Mouse (Mus musculus) left cerebral cortex, adult 8-10 months (tissue): ENCODE data around the gene Mnat1. TPM values are rescaled to one million over a fixed set of nuclear protein-coding genes. Genes with fewer than 3 reads are reported as not detected.

Experiments
- DNase-seq, 2 experiments: peaks; one replicate each; pipeline ENCODE4 v3.0.0; 2022; ENCODE audit warnings: low spot score in 2 of 2
- total RNA-seq, 4 experiments: library from RNA; stranded (reverse); gene quantifications; 2 replicates each; pipeline ENCODE4 v1.2.4; 2022

The Mnat1 gene
- total RNA-seq, 4 experiments from 2014 or later: 22.6 to 26.4 (median 23.5) TPM

DNA sequence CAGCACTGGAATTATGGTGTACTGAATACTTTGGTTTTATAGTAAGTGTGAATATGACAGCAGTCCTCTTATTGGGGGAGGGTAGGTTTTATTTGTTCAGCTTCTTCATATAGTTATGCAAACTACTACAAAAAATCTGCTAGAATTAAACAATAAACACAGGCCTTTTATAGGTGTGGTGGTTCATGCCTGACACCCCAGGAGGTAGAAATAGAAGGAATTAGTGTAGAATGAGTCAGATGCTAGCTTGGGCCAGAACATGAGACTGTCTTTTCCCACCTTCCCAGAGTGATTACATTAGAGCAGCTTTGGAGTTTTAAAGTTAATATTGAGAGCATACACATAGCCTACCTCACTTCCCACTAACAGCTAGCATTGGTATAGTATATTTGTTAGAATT lies 106.7 kb downstream of the Mnat1 start:
- DNase-seq: no peak

GRCm38 (mm10) chr12:73231552-73231951 lies 108.0 kb downstream of the Mnat1 start:
- DNase-seq: no peak

DNA sequence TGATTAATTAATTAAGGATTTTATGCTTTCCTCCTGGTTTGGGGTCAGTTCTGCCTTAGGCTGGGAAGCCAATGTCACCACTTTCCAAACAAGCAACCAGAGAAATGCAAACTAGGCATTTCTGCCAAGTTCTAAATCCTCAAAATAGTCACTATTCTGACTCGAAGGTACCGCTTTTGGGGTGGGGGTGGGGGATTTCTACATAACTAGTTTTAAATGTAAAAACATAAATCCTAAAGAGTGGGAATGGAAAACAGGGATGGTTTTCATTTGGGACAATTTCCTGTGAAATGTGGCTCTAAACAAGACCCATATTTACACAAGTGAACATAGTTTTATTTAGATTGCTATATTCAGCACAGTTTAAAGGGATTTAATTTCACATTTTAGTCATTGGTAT lies 109.1 kb downstream of the Mnat1 start:
- no peak for DNase-seq

- peak; percentile 14 to 65 for DNase-seq
These were observed 118.4 kb downstream of the Mnat1 start for GRCm38 (mm10) chr12:73241960-73242359.

DNA sequence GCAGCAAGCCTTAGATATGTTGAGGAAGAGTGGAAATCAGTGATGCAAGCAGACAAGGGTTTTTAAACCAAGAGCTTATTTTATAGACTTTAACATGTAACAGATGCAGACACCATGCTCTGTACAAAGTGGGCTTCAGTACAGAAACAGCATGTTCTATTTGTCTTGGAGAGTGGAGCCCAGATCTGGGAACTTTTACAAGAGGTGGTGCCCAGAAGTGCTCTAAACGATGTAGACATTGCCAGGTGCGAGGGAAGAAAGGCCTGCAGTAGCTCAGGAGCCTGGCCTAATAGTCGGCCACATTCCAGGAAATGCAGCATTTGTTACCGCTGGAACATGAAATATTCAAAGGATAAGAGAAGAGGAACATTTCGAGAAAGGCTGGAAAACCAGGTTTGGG lies 122.2 kb downstream of the Mnat1 start:
- DNase-seq: no peak

- DNase-seq: no peak
These were observed 131.5 kb downstream of the Mnat1 start for GRCm38 (mm10) chr12:73255006-73255405.

DNA sequence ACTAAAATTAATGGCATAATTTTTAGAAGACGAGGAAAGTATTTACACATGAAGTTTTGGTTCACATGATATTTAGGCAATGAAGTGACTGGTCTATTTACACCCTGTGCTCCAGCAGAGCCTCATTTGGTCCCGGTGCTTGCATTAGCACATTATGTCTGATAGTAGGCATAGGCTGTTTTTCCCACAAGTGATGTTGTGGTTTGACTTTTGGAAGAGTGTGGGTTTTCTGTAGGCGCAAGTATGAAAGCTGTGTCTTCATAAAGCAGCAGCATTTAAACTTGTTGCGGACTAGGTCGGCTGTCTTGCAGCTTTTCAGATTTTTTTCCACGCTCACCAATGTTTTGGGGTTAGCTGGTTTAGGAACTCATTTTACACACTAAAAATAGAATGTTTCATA lies 135.8 kb downstream of the Mnat1 start:
- no peak for DNase-seq

DNA sequence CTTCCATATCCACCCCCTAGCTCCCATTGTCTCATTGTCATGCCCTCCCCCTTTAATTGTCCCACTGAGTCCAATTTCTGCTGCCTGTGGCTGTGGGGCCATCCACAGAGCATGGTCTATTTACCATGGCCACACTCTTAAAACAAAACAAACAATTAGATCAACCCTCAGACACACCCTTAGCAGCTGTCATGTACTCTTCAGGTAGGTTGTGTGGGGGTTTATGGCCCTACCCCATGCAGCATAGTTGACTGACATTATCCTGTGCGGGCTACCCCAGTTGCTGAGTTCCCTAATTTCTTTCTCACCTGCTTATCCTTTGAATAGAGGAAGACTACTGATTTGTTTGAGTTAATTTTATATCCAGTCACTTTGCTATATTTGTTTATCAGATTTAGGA lies 136.8 kb downstream of the Mnat1 start:
- no peak for DNase-seq

DNA sequence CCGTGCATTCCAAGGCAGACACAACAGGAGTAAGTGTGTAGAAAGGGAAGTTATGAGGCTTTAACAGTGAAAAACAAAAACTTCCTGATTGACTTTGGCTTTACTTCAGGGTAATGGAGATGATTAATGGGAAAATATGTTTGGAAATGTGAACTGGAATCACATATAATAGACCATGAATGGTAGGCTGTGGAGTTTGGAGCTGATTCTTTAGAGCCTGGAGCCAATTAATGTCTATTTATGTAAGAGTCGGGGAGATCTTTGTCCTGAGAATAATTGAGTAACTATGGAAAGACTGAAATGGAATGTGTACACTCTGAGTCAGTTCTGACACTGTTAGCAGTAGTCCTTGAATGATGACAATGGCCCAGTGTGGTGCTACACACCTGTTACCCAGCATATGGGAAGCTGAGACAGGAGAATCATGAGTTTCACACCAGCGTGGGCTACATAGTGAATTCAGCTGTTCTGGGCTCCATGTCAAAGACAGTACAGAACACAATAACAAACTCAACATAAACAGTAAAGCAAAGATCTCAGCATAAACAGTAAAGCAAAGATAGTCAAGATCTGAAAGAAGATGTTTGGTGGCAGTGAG lies 142.0 kb downstream of the Mnat1 start:
- no peak for DNase-seq

- DNase-seq: no peak
These were observed 143.1 kb downstream of the Mnat1 start for GRCm38 (mm10) chr12:73266597-73266996.

- DNase-seq: no peak
These were observed 145.0 kb downstream of the Mnat1 start for GRCm38 (mm10) chr12:73268497-73268896.

DNA sequence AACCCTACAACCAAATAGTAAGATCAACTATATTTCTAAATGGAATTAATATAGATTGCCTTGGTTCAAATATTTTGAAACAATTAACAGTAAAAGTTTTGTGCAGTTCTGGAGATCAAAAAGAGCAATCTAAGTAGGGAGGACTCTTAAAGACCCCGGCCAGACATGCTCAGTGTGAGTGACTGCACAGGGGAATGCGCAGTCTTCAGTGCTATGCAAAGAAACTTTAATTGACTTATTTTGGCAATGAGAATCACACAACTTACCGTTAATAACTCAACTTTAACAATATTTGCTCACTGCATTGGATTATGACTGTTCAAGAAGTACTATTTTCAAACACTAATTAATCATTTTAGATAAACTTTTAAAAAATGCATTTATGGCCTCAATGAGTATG lies 146.0 kb downstream of the Mnat1 start:
- no peak for DNase-seq

DNA sequence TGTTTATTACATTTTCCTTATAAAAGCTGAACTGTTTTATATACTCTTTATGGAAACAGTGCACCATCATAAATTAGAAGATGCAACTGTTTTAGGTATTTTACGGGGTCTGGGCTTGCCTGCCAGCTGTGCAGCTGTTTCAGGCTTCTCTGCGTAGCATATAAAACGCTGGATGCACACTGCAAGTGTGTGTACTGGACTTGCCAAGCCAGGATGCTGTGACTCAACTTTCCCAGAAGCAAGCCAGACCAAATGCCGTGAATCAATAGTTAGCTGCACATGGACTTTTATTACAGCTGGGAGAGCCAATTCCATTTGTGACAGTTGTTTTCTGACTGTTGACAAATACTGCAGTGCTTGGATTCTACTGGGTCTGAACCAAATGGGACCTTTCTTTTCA lies 146.4 kb downstream of the Mnat1 start:
- no peak for DNase-seq

GRCm38 (mm10) chr12:73274921-73275320 lies 151.4 kb downstream of the Mnat1 start:
- no peak for DNase-seq

DNA sequence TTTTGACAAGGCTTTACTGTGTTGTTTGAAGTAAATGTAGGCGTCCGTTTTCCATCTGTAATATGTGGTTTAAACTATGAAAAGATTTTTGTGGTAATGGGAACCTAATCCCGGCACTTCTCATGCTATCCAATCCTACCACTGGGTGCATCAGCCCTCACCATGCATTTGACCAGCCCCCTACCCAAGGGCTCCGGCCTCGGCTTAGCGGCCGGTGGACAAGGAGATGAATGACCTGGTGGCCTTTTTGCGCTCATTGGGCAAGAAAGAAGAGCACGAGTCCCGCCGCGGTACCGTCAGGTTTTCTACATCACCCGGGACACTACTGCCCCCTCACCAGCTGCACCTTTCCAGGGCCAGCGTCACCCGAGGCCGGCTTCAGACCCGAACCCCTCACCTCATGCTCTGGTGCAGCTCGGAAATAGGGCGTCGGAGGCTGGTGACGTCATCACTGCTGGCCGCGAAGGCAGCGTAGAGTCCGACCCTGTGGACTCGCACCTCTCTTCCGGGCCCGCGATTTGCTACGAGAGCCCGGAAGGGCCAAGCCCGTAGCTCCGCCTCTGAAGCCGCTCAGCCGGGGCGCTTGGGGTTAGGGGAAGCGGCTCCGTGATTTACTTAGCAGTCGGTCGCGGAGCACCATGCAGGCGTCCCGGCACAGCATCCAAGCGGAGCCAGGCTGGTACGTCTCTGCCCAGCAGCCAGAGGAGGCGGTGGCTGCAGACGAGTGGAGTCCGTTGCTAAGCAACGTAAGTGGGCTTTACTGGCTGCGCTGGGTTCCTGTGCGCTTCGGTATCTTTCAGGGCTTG lies 163.0 kb downstream of the Mnat1 start, which contains the start of the genes Trmt5 and Slc38a6:
Trmt5 (minus strand) TSS at position 424 of the 806 bp plus-strand sequence.
Slc38a6 (plus strand) TSS at position 493 of the 806 bp plus-strand sequence.
- DNase-seq: peak; percentile 86 to 92

GRCm38 (mm10) chr12:73287609-73288008 lies 164.1 kb downstream of the Mnat1 start:
- DNase-seq: no peak

DNA sequence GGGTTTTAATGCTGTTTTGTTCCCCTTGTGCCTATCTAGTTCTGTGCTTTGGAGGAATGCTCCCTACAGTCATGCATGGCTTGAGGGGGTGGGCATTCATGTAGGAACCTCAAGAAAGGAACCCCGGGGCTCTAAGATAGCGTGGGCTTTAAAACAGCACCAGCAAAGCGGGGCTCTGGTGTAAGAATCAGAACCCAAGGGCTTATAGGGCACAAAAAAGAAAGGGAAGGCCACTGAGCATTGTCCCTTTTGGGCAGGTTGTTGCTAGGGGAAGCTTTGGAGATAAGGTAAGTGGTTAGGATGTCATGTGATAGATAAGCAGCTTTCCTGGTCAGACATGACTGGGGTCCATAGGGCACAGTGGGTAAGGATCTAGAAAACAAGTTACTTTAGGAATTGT lies 165.1 kb downstream of the Mnat1 start:
- DNase-seq: no peak

DNA sequence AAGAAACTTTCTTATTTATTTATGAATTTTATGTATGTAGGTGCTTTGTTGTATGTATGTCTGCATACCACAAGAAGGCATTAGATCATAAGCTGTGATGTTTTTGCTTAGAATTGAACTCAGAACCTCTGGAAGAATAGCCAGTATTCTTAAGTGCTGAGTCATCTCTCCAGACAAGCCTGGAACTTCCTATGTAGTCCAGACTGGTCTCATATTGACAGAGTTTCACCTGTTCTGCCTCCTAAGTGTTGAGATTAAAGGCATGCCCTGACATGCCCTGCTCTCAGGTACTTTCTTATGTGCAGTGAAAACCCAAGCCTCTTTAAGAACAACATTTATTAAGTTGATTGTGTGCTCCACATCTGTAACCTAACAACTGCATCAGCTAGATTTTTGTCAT lies 171.4 kb downstream of the Mnat1 start:
- DNase-seq: no peak

DNA sequence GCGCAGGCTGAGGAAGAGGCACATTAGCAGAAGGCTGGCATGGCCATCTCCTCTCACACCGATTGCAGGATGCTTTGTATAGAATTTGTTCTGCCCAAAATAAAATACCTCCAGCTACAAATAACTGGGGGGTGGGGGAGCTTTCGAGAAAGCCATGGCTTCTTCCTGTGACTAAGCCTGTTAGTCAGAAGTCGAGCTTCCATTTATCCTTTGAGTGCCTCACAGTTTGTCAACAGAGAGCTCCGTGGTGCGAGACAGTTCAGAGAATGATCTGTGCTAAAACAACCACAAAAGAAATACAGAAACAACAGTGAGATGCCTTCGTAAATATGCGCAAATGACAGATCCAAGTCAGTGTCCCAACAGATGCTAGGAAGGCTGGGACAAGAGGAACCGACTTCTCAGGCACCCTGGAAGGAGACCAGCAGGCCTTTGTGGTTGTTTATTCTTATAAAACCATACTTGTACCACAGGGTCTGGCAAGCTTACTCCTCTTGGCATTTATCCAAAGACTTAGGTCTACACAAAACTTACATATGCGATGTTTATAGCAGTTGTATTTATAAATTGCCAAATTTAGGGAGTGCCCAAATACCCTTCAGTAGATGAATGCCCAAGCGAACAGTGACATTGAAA lies 172.1 kb downstream of the Mnat1 start:
- DNase-seq: no peak

DNA sequence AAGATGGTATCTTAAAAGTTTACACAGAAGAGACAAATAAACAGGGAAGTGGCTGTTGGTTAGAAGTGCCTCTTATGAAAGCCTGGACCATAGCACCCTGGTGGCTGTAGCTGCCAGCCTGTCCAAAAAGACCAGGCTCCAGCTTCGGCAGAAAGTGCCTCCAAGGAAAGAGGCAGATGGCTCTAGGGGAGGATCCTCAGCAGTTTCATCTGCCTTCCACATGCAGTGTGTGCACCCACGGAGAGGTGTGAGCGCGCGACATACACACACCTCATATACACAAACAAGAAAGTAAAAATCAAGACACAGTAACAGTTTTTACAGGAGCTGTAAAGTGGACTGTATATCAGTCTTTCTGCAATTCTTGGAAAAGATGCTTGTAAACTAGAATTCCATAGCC lies 175.1 kb downstream of the Mnat1 start:
- DNase-seq: no peak

GRCm38 (mm10) chr12:73300531-73300930 lies 177.0 kb downstream of the Mnat1 start:
- DNase-seq: no peak

DNA sequence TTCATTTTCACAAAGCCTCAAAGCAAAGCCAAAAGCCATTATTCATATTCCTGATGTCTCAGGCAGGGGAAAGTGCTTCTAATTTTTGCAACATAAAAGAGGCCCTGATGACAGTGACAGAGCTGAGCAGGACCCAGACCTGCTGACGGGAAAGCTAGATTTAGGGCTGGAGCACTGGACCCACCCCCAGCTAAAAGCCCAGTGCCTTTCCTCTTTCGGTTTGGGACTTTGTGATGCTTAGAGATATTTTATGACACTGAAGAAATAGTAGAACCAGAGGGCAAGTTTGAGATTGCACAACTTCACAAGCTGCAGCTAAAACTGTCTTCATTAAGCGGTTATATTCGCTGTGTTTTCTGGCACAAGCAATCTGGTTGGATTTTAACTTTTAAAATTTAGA lies 181.1 kb downstream of the Mnat1 start:
- no peak for DNase-seq
